Mouse (Mus musculus): ENCODE measurements around the gene Atn1. TPM values are rescaled to one million over a fixed set of nuclear protein-coding genes. Genes with fewer than 3 reads are reported as not detected.

Gene Atn1
- polyA plus RNA-seq, 1 experiment from 2014 or later: 16.4 TPM

DNA sequence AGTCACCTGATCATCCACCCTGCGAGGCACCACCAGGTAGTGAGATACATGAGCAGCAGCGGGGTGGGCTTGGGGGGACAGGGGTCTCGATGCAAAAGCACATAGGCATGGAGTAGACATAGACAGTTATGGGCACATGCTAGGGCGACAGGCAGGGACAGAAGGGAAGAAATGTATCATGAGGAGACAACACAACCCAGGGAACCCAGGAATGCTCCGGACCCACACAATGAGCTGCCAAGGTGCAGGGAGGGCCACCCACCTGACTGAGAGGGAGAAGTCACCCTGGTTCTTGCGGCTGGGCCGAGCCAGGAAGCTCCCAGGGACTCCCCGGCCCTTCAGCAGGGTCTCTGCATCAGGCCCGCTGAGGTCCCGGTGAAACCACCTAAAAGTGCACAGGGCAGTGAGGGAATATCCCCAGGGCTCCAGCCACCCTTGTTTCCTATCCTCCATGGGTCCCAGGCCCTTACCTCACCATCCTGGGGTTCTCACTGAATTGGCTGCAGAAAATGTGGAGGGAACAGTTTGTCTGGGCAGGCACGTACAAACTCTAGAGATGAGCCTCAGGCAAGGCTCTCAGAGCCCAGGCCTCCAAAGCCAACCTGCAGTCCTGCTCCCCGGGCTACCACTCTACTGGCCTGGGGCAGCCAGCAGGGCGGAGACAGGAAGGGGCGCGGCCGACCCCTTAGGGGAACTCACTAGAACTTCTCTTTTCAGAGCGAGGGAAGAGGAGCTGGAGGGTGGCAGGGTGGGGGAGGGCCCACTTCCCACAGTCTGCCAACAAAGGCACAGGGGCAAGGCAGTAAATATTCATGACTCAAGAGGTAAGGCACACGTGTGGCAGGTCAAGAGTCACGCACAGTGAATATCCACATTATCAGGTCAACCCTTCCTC, 23.6 kb downstream of the Atn1 start:
- Histone ChIP-seq H3K9ac (replicated peaks; ENCODE audit: low read length) (peak overlapping the region; percentile 55), H3K27me3 (ENCODE audit: insufficient read depth, low read length) (no peaks in the 10 kb centered on the region), H3K36me3 (ENCODE audit: insufficient read depth, low read length) (no peaks in the 10 kb centered on the region), H3K4me1 (ENCODE audit: insufficient read depth, low read length) (peaks cover 9% of the 10 kb centered on the region), H3K4me3 (ENCODE audit: low read length) (no peak overlapping the region), H3K9me3 (ENCODE audit: low read length) (no peaks in the 10 kb centered on the region), H3K4me2 (replicated peaks; ENCODE audit: low read depth, low read length) (peak overlapping the region; percentile 22; the same call in 1 of the 2 replicates), H3K27ac (ENCODE audit: low read length) (peak overlapping the region; percentile 15; the same call in 1 of the 2 replicates)
- 40% methylated on average over 19 of the region's 19 CpGs for WGBS
- ATAC-seq (ENCODE audit: low FRiP score, low TSS enrichment): peak; percentile 63

DNA sequence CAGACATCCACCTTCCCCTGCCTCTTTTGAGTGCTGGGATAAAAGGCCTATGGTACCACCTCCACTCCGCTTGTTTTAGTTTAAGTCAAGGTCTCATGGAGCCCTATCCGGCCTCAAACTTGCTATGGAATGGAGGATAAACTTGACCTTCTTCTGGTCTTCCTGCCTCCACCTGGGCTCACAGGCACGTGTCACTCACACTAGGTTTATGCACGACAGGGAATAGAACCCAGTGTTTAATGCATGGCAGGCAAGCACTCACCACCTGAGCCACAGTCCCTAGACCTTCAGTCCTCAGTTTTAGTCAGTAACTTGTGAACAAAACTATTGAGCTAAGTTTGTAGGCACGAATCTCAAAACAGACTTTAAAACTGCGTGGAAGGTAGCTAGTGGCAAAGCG, 25.3 kb downstream of the Atn1 start:
- H3K36me3 ChIP-seq (ENCODE audit: insufficient read depth, low read length): no peaks in the 10 kb centered on the region
- H3K27me3 ChIP-seq (ENCODE audit: insufficient read depth, low read length): no peaks in the 10 kb centered on the region
- H3K4me3 ChIP-seq (ENCODE audit: low read length): no peak overlapping the region
- H3K4me1 ChIP-seq (ENCODE audit: insufficient read depth, low read length): peaks cover 9% of the 10 kb centered on the region
- no peaks in the 10 kb centered on the region for H3K9me3 ChIP-seq (ENCODE audit: low read length)
- ATAC-seq (ENCODE audit: low FRiP score, low TSS enrichment): no peak
- no peak overlapping the region for H3K4me2 ChIP-seq (replicated peaks; ENCODE audit: low read depth, low read length)
- WGBS: 87% methylated on average over 7 of the region's 7 CpGs
- no peak overlapping the region for H3K9ac ChIP-seq (replicated peaks; ENCODE audit: low read length)
- H3K27ac ChIP-seq (ENCODE audit: low read length): no peak overlapping the region

DNA sequence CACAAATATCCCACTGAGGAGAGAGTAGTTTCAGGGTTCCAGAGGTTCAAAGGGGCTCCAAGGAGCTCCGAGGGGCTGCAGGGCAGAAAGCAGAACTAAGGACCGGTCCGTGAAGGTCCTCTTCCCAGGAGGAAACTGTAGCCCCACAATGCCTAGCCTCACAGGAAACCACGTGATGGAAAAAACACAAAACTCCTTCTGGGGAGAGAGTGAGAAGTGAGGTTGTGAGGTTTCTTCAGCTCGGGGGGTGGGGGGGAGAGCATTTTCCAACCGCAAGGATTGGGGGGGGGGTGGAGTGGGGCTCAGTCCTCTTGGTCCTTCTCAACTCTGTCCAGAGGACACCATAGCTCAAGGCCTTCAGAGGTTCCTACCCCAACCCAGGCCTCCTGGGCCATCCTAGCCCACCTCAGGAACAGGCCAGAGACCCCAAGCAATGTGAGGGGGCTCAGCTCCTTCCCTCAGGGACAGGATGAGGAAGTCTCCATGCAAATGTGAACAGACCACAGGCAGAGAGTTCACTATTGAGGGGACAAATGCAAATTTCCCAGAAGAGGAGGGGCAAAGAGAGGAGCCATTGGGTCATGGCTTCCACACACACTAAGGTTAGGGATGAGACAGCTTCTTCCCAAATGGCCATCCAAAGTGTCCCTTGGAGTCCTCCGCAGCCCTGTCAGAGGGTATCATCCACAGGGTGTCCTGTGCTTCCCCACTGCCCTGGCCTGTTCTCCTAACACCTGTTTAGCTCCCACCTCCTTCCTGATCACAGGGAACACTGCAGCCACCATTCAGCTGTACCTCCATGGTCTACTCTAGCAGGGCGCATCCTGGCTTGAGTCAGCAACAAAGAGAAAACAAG, 26.2 kb downstream of the Atn1 start:
- H3K9ac ChIP-seq (replicated peaks; ENCODE audit: low read length): no peak overlapping the region
- H3K4me1 ChIP-seq (ENCODE audit: insufficient read depth, low read length): peaks cover 9% of the 10 kb centered on the region
- H3K4me3 ChIP-seq (ENCODE audit: low read length): no peak overlapping the region
- H3K27me3 ChIP-seq (ENCODE audit: insufficient read depth, low read length): no peaks in the 10 kb centered on the region
- no peak overlapping the region for H3K4me2 ChIP-seq (replicated peaks; ENCODE audit: low read depth, low read length)
- H3K9me3 ChIP-seq (ENCODE audit: low read length): no peaks in the 10 kb centered on the region
- 81% methylated on average over 8 of the region's 8 CpGs for WGBS
- no peak for ATAC-seq (ENCODE audit: low FRiP score, low TSS enrichment)
- H3K36me3 ChIP-seq (ENCODE audit: insufficient read depth, low read length): no peaks in the 10 kb centered on the region
- no peak overlapping the region for H3K27ac ChIP-seq (ENCODE audit: low read length)

DNA sequence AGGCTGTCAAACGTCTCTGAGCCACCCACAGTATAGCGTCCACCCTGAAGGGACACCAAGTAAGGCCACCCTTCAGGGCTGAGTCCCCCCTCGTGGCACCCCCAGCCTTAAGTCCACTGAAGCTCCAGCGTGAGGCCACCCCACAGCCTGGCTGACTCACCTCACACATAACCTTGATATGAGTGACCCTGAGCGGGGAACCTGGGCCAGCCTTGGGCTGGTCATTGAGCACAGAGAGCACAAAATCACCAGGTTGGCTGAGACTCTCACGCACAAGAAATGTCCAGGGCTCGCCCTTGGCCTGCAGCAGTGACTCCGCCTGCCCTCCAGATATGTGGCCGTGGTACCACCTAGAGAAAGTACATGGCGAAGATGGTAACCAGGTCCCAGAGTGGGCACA, 27.7 kb downstream of the Atn1 start:
- H3K4me2 ChIP-seq (replicated peaks; ENCODE audit: low read depth, low read length): no peak overlapping the region
- no peaks in the 10 kb centered on the region for H3K9me3 ChIP-seq (ENCODE audit: low read length)
- H3K9ac ChIP-seq (replicated peaks; ENCODE audit: low read length): no peak overlapping the region
- ATAC-seq (ENCODE audit: low FRiP score, low TSS enrichment): no peak
- H3K4me1 ChIP-seq (ENCODE audit: insufficient read depth, low read length): peaks cover 9% of the 10 kb centered on the region
- WGBS: 92% methylated on average over 10 of the region's 10 CpGs
- no peak overlapping the region for H3K27ac ChIP-seq (ENCODE audit: low read length)
- H3K27me3 ChIP-seq (ENCODE audit: insufficient read depth, low read length): no peaks in the 10 kb centered on the region
- H3K4me3 ChIP-seq (ENCODE audit: low read length): no peak overlapping the region
- no peaks in the 10 kb centered on the region for H3K36me3 ChIP-seq (ENCODE audit: insufficient read depth, low read length)

DNA sequence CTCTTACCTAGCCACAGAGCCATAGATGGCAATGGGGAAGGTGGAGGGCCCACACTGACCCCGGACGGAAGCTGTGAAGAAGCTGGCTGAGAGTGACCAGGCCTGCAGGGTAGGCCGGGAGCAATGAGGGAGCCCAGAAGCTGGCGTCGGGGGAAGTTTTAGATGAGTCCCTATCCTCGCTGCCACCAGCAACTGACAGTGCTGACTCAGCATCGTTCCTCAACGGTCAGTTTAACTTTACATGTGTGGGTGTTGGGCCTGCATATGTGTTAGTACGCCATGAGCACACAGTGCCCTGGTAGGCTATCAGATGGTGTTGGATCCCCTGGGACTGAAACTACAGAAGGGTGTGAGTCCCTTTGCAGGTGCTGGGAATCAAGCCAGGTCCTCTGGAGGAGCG, 31.9 kb downstream of the Atn1 start:
- Histone ChIP-seq H3K9me3 (ENCODE audit: low read length) (no peaks in the 10 kb centered on the region), H3K4me2 (replicated peaks; ENCODE audit: low read depth, low read length) (no peak overlapping the region)
- WGBS: 84% methylated on average over 10 of the region's 10 CpGs

DNA sequence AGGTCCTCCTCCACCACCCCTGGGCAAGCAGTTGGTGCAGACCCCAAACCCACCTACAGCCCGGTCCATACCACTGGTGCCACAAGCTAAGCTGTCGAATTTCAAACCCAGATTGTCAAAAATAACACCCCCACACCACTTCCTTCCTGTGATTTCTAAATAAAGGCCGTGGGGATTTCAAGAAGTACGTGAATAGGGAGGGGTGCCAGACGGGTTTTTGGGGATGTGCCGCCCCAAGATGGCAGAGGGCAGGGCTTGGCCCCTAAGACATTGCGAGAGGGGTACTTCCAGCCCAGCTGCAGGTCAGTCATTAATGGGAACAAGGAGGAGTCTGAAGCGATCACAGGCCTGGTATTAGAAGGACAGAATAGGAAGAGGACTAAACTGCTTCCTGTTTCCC, 32.8 kb downstream of the Atn1 start:
- Histone ChIP-seq H3K4me3 (ENCODE audit: low read length) (no peak overlapping the region), H3K4me2 (replicated peaks; ENCODE audit: low read depth, low read length) (no peak overlapping the region), H3K36me3 (ENCODE audit: insufficient read depth, low read length) (no peaks in the 10 kb centered on the region), H3K27ac (ENCODE audit: low read length) (no peak overlapping the region), H3K9ac (replicated peaks; ENCODE audit: low read length) (no peak overlapping the region), H3K9me3 (ENCODE audit: low read length) (no peaks in the 10 kb centered on the region), H3K4me1 (ENCODE audit: insufficient read depth, low read length) (no peaks in the 10 kb centered on the region), H3K27me3 (ENCODE audit: insufficient read depth, low read length) (no peaks in the 10 kb centered on the region)
- ATAC-seq (ENCODE audit: low FRiP score, low TSS enrichment): no peak
- WGBS: 73% methylated on average over 8 of the region's 8 CpGs

More for the DNA sequence above, 31.9 kb downstream of the Atn1 start:
- H3K27ac ChIP-seq (ENCODE audit: low read length): no peak overlapping the region
- ATAC-seq (ENCODE audit: low FRiP score, low TSS enrichment): no peak
- H3K9ac ChIP-seq (replicated peaks; ENCODE audit: low read length): no peak overlapping the region
- no peak overlapping the region for H3K4me3 ChIP-seq (ENCODE audit: low read length)
- no peaks in the 10 kb centered on the region for H3K4me1 ChIP-seq (ENCODE audit: insufficient read depth, low read length)
- H3K27me3 ChIP-seq (ENCODE audit: insufficient read depth, low read length): no peaks in the 10 kb centered on the region
- no peaks in the 10 kb centered on the region for H3K36me3 ChIP-seq (ENCODE audit: insufficient read depth, low read length)

DNA sequence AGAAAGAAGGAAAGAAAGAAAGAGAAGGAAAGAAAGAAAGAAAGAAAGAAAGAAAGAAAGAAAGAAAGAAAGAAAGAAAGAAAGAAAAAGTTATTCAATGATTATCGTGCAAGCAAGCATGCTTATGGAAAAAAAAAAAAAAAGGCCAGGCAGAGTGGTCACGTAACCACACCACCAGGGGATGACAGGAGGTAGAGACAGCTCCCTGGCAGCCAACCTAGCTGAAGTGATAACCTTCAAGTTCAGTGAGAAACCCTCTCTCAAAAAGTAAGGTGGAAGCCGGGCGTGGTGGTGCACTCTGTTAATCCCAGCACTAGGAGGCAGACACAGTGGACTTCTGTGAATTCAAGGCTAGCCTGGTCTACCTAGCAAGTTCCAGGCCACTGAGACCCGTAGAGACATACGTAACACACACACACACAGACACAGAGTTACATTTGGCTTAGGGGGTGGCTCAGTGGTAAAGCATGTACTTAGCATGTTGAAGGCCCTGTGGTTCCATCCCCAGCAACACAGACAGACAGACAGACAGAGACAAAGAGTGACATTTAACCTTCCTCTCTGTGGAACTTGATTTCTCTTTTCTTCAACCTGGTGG, 33.3 kb downstream of the Atn1 start:
- Histone ChIP-seq H3K4me2 (replicated peaks; ENCODE audit: low read depth, low read length) (no peak overlapping the region), H3K4me3 (ENCODE audit: low read length) (no peak overlapping the region), H3K27me3 (ENCODE audit: insufficient read depth, low read length) (no peaks in the 10 kb centered on the region), H3K9ac (replicated peaks; ENCODE audit: low read length) (no peak overlapping the region), H3K9me3 (ENCODE audit: low read length) (no peaks in the 10 kb centered on the region), H3K4me1 (ENCODE audit: insufficient read depth, low read length) (no peaks in the 10 kb centered on the region), H3K27ac (ENCODE audit: low read length) (no peak overlapping the region), H3K36me3 (ENCODE audit: insufficient read depth, low read length) (0 out of 2 replicates have a peak, but pooled peaks cover under 1% of the 10 kb centered on the region)
- no peak for ATAC-seq (ENCODE audit: low FRiP score, low TSS enrichment)
- 91% methylated on average over 6 of the region's 6 CpGs for WGBS

DNA sequence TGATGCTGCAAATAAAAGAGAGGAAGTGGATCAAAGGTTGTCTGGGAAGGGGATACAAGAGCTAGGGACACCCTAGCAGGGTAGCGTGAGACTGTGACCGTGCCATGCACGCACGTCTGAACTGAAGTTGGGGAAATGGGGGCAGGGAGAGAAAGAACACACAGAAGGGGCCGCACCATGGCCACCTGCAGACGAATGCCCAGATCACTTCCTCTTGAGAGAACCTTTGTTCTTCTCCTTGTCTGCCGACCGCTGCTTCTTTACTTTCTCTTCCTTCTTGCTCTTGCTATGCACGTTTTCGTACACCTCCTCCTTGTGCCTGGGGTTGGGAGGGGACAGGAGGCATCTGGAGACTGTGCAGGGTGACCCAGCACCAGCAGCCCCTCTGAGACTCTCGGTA, 35.4 kb downstream of the Atn1 start:
- Histone ChIP-seq H3K4me2 (replicated peaks; ENCODE audit: low read depth, low read length) (peak overlapping the region; percentile 38; the same call in 1 of the 2 replicates), H3K36me3 (ENCODE audit: insufficient read depth, low read length) (peaks cover 20% of the 10 kb centered on the region), H3K27ac (ENCODE audit: low read length) (no peak overlapping the region), H3K27me3 (ENCODE audit: insufficient read depth, low read length) (no peaks in the 10 kb centered on the region), H3K9me3 (ENCODE audit: low read length) (no peaks in the 10 kb centered on the region), H3K9ac (replicated peaks; ENCODE audit: low read length) (peak overlapping the region; percentile 42), H3K4me3 (ENCODE audit: low read length) (no peak overlapping the region), H3K4me1 (ENCODE audit: insufficient read depth, low read length) (no peaks in the 10 kb centered on the region)
- ATAC-seq (ENCODE audit: low FRiP score, low TSS enrichment): no peak
- 63% methylated on average over 11 of the region's 11 CpGs for WGBS

DNA sequence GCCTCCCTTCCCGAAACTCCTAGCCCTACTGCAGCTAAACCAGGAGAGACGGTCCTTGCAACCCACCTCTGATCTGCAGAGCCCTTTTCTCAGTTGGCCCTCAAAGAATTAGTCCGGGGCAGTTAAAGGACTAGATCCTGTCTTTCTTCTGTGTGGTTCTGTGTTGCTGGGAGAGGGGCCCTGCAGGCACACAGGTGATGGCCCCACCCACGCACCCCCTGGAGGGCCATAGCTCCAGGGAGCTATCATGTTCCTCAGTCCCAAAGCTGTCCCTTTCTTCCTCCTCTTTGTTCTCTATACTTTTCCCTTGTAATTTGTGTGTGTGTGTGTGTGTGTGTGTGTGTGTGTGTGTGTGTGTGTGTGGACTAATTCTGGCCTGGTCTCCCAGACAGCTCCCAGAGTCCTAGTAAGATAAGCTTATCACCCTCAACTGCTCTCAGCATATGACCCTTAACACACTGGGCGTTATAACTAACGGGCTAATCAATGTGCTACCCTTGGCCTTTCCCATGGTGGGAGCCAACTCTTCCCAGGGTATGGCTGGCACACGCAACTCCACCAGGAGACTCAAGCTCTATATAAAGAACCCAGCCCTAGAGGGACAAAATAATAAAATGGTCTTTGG, 36.9 kb downstream of the Atn1 start:
- WGBS: 66% methylated on average over 7 of the region's 7 CpGs
- Histone ChIP-seq H3K36me3 (ENCODE audit: insufficient read depth, low read length) (peaks cover 33% of the 10 kb centered on the region), H3K4me3 (ENCODE audit: low read length) (peak overlapping the region; percentile 28), H3K27me3 (ENCODE audit: insufficient read depth, low read length) (no peaks in the 10 kb centered on the region), H3K4me1 (ENCODE audit: insufficient read depth, low read length) (no peaks in the 10 kb centered on the region), H3K9ac (replicated peaks; ENCODE audit: low read length) (peak overlapping the region; percentile 60), H3K9me3 (ENCODE audit: low read length) (no peaks in the 10 kb centered on the region), H3K4me2 (replicated peaks; ENCODE audit: low read depth, low read length) (peak overlapping the region; percentile 38), H3K27ac (ENCODE audit: low read length) (peak overlapping the region; percentile 53)
- ATAC-seq (ENCODE audit: low FRiP score, low TSS enrichment): no peak

All from kidney, embryonic 16.5 days (tissue).